Mouse (Mus musculus) lung, postnatal 0 days (tissue): Measurements from ENCODE around the gene Rbm43. TPM values are rescaled to one million over a fixed set of nuclear protein-coding genes. Genes with fewer than 3 reads are reported as not detected.
"Not testable (repeated sequence)": the region's sequence is repeated elsewhere in the genome, so short reads cannot be mapped to it uniquely, and the experiment has no call there.

Experiments
- ATAC-seq: fragments of 200-750 bp; cut with Nextera tagmentation; 2 replicates; pipeline ENCODE4 v1.8.0; 2017; ENCODE audit warnings: moderate library complexity
- DNase-seq: peaks from one replicate; pipeline ENCODE4 v3.0.0-alpha.2; 2016; ENCODE audit warnings: low spot score
- H3K27ac ChIP-seq: fragments of 300-500 bp; sonication (generic); 2 replicates; pipeline ENCODE4 v1.5.1; 2014; ENCODE audit warnings: antibody characterized with exemption, mild to moderate bottlenecking, low read length, mixed read lengths
- H3K27me3 ChIP-seq: fragments of 300-500 bp; sonication (generic); replicated peaks from 2 replicates; pipeline ENCODE4 v1.6.1; 2014; ENCODE audit warnings: low read length, mixed read lengths; ENCODE audit not compliant: insufficient read depth
- H3K36me3 ChIP-seq: fragments of 300-500 bp; sonication (generic); 2 replicates; pipeline ENCODE4 v1.6.1; 2014; ENCODE audit warnings: low read length, mixed read lengths; ENCODE audit not compliant: insufficient read depth
- H3K4me1 ChIP-seq: fragments of 300-500 bp; sonication (generic); 2 replicates; pipeline ENCODE4 v1.6.1; 2014; ENCODE audit warnings: antibody characterized with exemption, low read depth, low read length, mixed read lengths; ENCODE audit not compliant: insufficient read depth
- H3K4me2 ChIP-seq: fragments of 300-500 bp; sonication (generic); replicated peaks from 2 replicates; pipeline ENCODE4 v1.6.1; 2014; ENCODE audit warnings: low read depth, mild to moderate bottlenecking, low read length, moderate library complexity, mixed read lengths
- H3K4me3 ChIP-seq: fragments of 300-500 bp; sonication (generic); 2 replicates; pipeline ENCODE4 v1.5.1; 2014; ENCODE audit warnings: low read depth, low read length
- H3K9ac ChIP-seq: fragments of 300-500 bp; sonication (generic); replicated peaks from 2 replicates; pipeline ENCODE4 v1.6.1; 2014; ENCODE audit warnings: low read depth, mild to moderate bottlenecking
- H3K9me3 ChIP-seq: fragments of 300-500 bp; sonication (generic); 2 replicates; pipeline ENCODE4 v1.6.1; 2016; ENCODE audit warnings: low read length, mixed read lengths
- CTCF ChIP-seq: IDR thresholded peaks from 2 replicates; pipeline ENCODE4 v1.5.1; 2016; ENCODE audit warnings: antibody characterized with exemption, mild to moderate bottlenecking
- EP300 ChIP-seq: IDR thresholded peaks from 2 replicates; pipeline ENCODE4 v1.6.1; 2016; ENCODE audit warnings: antibody characterized with exemption, mild to moderate bottlenecking, control low read depth
- WGBS: fragments of 180-500 bp; shearing (Covaris S2); extraction: QIAGEN DNeasy Blood & Tissue Kit; methylation state at CpG from one replicate; pipeline ENCODE4 v1.1.7; 2014; 5-methylcytosine and 5-hydroxymethylcytosine counted together
- polyA plus RNA-seq: library from polyadenylated mRNA; unstranded; fragments of >200 nt; fragmentation: Nextera tagmentation; extraction: Ambion mirVana; gene quantifications from 2 replicates; pipeline ENCODE4 v1.2.1, GENCODE M21; 2015

Rbm43 gene
- polyA plus RNA-seq, 1 experiment from 2014 or later: 14.7 TPM

DNA sequence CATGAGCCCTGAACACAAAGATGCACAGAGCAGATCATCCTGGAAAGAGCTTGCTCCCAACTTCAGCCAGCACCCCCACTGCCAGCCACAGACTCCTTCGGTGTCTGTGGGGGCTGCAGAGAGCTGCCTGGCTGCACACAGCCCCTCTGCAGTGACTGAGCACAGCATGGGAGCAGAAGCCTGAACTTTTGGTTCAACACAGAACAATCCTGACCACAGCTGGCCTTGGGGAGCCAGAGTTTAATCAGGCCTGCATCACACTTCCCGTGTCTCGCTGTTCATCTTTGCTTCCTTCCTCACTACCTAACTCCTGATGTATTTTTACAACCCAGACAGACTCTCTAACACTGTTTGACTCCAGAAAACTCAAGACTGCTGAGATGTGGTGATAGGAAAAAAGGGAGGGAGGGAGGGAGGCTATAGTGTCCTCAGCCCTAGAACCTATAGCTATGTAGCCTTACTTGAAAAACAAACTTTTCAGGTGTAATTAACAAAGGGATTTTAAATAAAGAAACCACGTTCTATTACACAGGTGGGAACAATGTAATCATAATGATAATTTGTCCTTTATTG lies 27.3 kb downstream of the Rbm43 start:
- TF ChIP-seq EP300 (no peak), CTCF (no peak)
- Histone ChIP-seq H3K27ac (no peak overlapping the region), H3K4me2 (no peak overlapping the region), H3K9ac (no peak overlapping the region), H3K27me3 (no peaks in the 10 kb centered on the region), H3K4me3 (no peak overlapping the region), H3K4me1 (no peaks in the 10 kb centered on the region), H3K9me3 (no peaks in the 10 kb centered on the region), H3K36me3 (no peaks in the 10 kb centered on the region)
- 70% methylated on average over 4 of the region's 4 CpGs for WGBS
- ATAC-seq: no peak
- DNase-seq: no peak

DNA sequence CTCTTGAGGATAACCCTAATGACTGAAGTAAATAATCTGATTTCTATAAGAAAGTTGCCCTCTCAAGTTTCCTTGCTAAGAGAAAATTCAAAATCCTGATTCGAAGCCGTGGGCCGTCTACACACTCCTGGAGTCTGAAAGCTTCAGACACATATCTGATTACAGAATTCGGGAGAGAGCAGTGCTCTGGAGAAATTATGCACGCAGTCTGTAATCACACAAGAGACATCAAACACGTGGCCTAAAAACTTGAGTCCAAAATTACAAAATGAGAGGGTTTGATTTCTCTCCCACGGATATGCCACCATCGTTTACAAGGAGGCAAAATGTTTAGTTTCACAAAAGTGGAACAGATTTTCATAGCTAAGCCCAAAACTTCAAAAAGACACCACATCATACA lies 29.3 kb downstream of the Rbm43 start:
- no peak overlapping the region for H3K27ac ChIP-seq
- no peaks in the 10 kb centered on the region for H3K36me3 ChIP-seq
- ATAC-seq: no peak
- H3K4me1 ChIP-seq: no peaks in the 10 kb centered on the region
- no peak for DNase-seq
- H3K27me3 ChIP-seq: no peaks in the 10 kb centered on the region
- TF ChIP-seq CTCF (no peak), EP300 (no peak)
- no peaks in the 10 kb centered on the region for H3K9me3 ChIP-seq
- no peak overlapping the region for H3K4me3 ChIP-seq
- H3K4me2 ChIP-seq: no peak overlapping the region
- 74% methylated on average over 8 of the region's 8 CpGs for WGBS
- no peak overlapping the region for H3K9ac ChIP-seq

DNA sequence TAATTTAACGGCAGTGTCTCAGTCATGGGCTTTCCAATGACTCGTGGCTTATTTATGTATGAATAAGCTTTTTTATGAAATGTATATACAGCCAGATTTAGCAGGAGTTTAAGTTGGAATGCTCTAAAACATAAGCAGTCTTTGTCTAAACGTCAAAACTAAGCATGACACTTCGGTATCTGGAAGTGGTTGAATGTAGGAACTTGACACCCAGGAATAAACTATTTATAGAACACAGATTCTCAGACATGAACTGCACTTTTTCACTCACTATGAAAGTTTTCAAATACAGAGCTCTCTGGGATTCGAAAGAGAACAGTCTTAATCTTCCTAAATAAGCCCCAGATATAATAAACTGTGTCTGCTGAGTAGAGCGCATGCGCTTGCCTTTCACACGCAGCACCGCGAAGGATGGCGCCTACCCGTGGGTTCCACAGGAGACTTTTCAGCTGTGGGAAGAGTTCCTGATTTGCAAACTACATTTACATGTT lies 42.5 kb downstream of the Rbm43 start:
- TF ChIP-seq CTCF (no peak), EP300 (no peak)
- H3K4me2 ChIP-seq: no peak overlapping the region
- H3K36me3 ChIP-seq: no peaks in the 10 kb centered on the region
- DNase-seq (no peak), ATAC-seq (no peak)
- no peak overlapping the region for H3K4me3 ChIP-seq
- no peak overlapping the region for H3K9ac ChIP-seq
- H3K27me3 ChIP-seq: no peaks in the 10 kb centered on the region
- H3K4me1 ChIP-seq: no peaks in the 10 kb centered on the region
- H3K27ac ChIP-seq: no peak overlapping the region
- no peaks in the 10 kb centered on the region for H3K9me3 ChIP-seq
- WGBS: 61% methylated on average over 12 of the region's 12 CpGs

DNA sequence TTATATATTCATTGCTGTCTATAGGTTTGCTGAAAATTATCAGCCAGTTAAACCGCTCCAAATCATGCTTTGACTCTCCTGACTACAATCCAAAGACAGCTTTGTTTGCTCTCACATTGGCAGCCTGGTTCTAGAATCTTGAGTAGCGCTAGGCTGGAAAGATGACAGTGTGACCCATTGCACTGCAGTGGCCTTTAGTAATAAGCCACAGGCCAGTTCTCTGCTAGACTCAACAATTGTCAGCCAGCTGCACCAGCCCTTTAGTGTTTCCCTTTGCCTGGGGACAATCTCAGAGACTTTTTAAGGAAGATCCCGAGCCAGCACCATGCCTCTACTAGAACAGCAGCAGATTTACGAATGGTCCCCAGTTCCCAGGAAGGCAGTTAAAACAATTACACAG lies 44.0 kb downstream of the Rbm43 start:
- Histone ChIP-seq H3K4me2 (no peak overlapping the region), H3K36me3 (no peaks in the 10 kb centered on the region), H3K27me3 (no peaks in the 10 kb centered on the region), H3K4me3 (no peak overlapping the region), H3K4me1 (no peaks in the 10 kb centered on the region), H3K9ac (no peak overlapping the region), H3K9me3 (no peaks in the 10 kb centered on the region), H3K27ac (no peak overlapping the region)
- no peak for TF ChIP-seq EP300
- no peak for TF ChIP-seq CTCF
- ATAC-seq: no peak
- DNase-seq: no peak
- 87% methylated on average over 4 of the region's 4 CpGs for WGBS

- H3K4me1 ChIP-seq, DNase-seq, H3K4me2 ChIP-seq, H3K9ac ChIP-seq, ATAC-seq, H3K4me3 ChIP-seq, H3K27ac ChIP-seq, H3K9me3 ChIP-seq, H3K27me3 ChIP-seq, H3K36me3 ChIP-seq: not testable (repeated sequence)
- 96% methylated on average over 10 of the region's 26 CpGs for WGBS
These were observed 44.8 kb downstream of the Rbm43 start for GRCm38 (mm10) chr2:51890139-51890538.

GRCm38 (mm10) chr2:51880143-51880542 lies 54.8 kb downstream of the Rbm43 start:
- H3K36me3 ChIP-seq: no peaks in the 10 kb centered on the region
- ATAC-seq (no peak), DNase-seq (no peak)
- H3K4me3 ChIP-seq: no peak overlapping the region
- H3K27ac ChIP-seq: no peak overlapping the region
- H3K9ac ChIP-seq: no peak overlapping the region
- H3K4me2 ChIP-seq: no peak overlapping the region
- no peaks in the 10 kb centered on the region for H3K27me3 ChIP-seq
- TF ChIP-seq CTCF (no peak), EP300 (no peak)
- no peaks in the 10 kb centered on the region for H3K4me1 ChIP-seq
- 63% methylated on average over 1 of the region's 1 CpGs for WGBS
- no peaks in the 10 kb centered on the region for H3K9me3 ChIP-seq

Other genes with a start within 250 kb of the Rbm43 start
- gene Nmi, start 38.3 kb upstream of the Rbm43 start, polyA plus RNA-seq: 36.6 and 38.4 TPM in 2 replicates
- gene Tnfaip6, start 102.8 kb upstream of the Rbm43 start, polyA plus RNA-seq: 1.6 and 1.9 TPM in 2 replicates
- gene Rif1, start 137.7 kb upstream of the Rbm43 start, polyA plus RNA-seq: 14.4 and 17.5 TPM in 2 replicates